Mouse (Mus musculus): ENCODE measurements at regions not wholly inside any gene's neighbourhood (a gene's known extent, or its start where the extent isn't known, plus 50 kb on each side); places are given as distances from the start of the nearest gene placed in this dataset.

DNA sequence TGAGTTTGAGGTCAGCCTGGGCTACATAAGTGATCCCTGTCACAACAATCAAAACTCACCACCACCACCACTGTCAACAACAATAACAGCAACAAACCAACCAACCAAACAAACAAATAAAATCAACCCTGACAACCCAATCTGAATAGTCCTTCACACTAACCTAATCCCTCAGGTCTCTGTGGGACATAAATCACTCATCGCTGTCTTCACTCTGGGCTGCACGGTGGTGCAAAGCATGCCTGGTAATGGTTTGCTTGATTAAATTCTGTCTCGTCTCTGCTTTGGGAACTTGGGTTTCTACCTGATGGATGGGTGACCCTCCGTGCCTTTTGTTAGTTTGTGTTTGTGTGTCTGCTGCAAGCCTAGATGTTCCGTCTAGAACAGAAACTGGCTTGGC is 100.6 kb downstream of the Slc17a6 start:
- Histone ChIP-seq H3K4me2 (no peak overlapping the region), H3K4me3 (no peak overlapping the region), H3K27me3 (no peaks in the 10 kb centered on the region), H3K4me1 (no peaks in the 10 kb centered on the region), H3K9ac (no peak overlapping the region), H3K36me3 (no peaks in the 10 kb centered on the region), H3K27ac (no peak overlapping the region), H3K9me3 (no peaks in the 10 kb centered on the region)
- ATAC-seq (ENCODE audit: insufficient number of reproducible peaks, insufficient read depth, low FRiP score, low TSS enrichment, low read depth) = no peak
- WGBS = 60% methylated on average over 5 of the region's 5 CpGs

DNA sequence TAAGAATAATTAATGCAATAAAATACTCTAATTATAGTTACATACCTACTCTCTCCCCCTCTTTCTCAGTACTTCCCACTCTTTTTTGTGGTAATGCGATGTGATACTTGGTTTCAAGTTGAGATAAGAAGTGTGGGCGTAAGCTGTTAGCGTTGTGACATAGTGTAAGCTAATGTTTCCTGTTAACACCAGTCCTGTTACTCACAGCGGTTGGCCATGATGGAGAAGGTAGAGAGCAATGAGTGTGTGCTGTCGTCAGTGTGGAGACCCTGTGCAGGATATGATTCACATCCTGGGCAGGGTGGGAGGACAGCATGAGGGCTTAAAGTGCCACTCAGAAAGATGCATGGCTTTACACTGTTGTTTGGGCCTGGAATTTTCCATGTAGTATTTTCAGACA is 102.1 kb downstream of the Slc17a6 start:
- no peak for ATAC-seq (ENCODE audit: insufficient number of reproducible peaks, insufficient read depth, low FRiP score, low TSS enrichment, low read depth)
- H3K27me3 ChIP-seq = no peaks in the 10 kb centered on the region
- H3K4me3 ChIP-seq = no peak overlapping the region
- no peaks in the 10 kb centered on the region for H3K36me3 ChIP-seq
- no peaks in the 10 kb centered on the region for H3K4me1 ChIP-seq
- no peaks in the 10 kb centered on the region for H3K9me3 ChIP-seq
- no peak overlapping the region for H3K9ac ChIP-seq
- no peak overlapping the region for H3K4me2 ChIP-seq
- no peak overlapping the region for H3K27ac ChIP-seq
- 78% methylated on average over 5 of the region's 5 CpGs for WGBS

DNA sequence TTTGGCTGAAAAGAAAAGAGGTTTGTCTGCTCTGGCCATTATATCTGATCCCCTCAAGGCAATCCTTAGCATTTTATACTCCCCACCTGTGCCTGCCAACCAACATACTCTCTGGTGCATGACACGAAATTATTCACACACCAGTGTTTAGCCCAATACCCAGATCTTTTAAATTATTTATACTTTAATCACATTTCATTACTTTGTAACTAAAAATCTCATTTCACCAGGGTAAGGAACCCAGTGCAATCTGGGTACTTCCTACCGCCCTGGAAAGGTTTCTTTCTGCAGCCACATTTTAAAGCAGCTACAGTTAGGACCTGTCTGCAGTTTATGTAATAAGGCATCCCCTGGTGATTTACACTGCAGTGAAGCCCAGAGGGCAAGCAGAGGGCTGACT is 114.5 kb downstream of the Slc17a6 start:
- ATAC-seq (ENCODE audit: insufficient number of reproducible peaks, insufficient read depth, low FRiP score, low TSS enrichment, low read depth) = no peak
- H3K9me3 ChIP-seq = no peaks in the 10 kb centered on the region
- no peak overlapping the region for H3K4me2 ChIP-seq
- WGBS = 41% methylated on average over 2 of the region's 2 CpGs
- H3K9ac ChIP-seq = no peak overlapping the region
- H3K36me3 ChIP-seq = no peaks in the 10 kb centered on the region
- no peaks in the 10 kb centered on the region for H3K27me3 ChIP-seq
- no peak overlapping the region for H3K27ac ChIP-seq
- H3K4me1 ChIP-seq = no peaks in the 10 kb centered on the region
- no peak overlapping the region for H3K4me3 ChIP-seq

DNA sequence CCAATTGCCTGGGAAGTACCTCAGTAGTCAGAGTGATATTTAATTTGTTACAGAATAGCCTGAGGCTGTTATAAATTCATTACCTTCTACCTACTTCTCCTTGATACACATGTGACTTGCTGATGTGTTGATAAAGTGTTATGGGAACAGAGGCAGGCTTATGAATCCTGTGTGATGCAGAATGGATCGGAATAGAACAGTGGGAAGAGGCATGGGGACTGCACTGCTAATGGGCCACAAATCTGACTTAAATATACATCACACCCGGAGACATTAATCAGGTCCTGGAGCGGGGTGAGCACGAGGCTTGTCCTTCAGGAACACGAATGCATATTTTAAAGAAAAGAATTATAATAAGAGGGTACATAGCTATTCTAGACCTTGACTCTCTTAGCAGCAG is 117.8 kb downstream of the Slc17a6 start:
- Histone ChIP-seq H3K36me3 (no peaks in the 10 kb centered on the region), H3K9me3 (no peaks in the 10 kb centered on the region), H3K4me1 (no peaks in the 10 kb centered on the region), H3K27me3 (no peaks in the 10 kb centered on the region), H3K27ac (no peak overlapping the region), H3K4me2 (no peak overlapping the region), H3K4me3 (no peak overlapping the region), H3K9ac (no peak overlapping the region)
- ATAC-seq (ENCODE audit: insufficient number of reproducible peaks, insufficient read depth, low FRiP score, low TSS enrichment, low read depth) = no peak
- WGBS = 78% methylated on average over 5 of the region's 5 CpGs

DNA sequence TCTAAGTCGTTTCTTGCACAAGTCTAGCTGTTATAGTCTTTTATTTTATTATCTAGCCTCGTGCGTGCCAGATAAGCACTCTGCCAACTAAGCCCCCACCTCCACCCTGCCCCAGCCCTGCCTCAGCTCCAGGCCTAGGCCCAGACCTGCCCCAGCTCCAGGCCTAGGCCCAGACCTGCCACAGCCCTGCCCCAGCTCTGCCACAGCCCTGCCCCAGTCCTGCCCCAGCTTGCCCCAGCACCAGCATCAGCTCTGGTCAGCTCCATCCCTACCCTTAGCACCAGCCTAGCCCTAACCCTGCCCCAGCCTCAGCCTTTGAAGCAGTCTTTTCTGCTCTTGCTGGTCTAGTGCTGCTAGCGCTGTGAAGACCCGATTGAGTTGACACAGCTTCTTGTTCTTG is 119.1 kb downstream of the Slc17a6 start:
- no peaks in the 10 kb centered on the region for H3K9me3 ChIP-seq
- H3K4me2 ChIP-seq = no peak overlapping the region
- H3K27me3 ChIP-seq = no peaks in the 10 kb centered on the region
- no peaks in the 10 kb centered on the region for H3K36me3 ChIP-seq
- no peak overlapping the region for H3K27ac ChIP-seq
- no peak overlapping the region for H3K9ac ChIP-seq
- WGBS = 84% methylated on average over 5 of the region's 5 CpGs
- H3K4me1 ChIP-seq = no peaks in the 10 kb centered on the region
- ATAC-seq (ENCODE audit: insufficient number of reproducible peaks, insufficient read depth, low FRiP score, low TSS enrichment, low read depth) = peak; percentile 64; the same call in 1 of the 2 replicates
- no peak overlapping the region for H3K4me3 ChIP-seq

DNA sequence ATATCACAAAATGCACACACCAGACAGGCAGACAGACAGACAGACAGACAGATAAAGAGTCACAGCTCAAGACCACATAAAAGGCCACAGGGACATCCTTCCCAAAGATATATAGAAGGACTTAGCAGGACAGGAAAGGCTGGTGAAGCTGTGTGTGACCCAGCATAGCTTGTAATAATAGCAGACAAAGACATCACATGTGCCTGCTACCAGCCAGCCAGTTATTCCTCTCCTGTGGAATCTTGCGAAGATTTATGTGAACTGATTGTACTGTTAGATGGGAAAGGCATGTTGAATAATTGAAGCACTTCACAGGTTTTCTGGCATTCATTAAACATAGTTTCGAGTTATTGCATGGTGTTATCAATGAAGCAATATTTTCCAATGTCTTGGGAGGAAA is 119.1 kb upstream of the Gas2 start:
- WGBS = 66% methylated on average over 2 of the region's 2 CpGs
- Histone ChIP-seq H3K4me1 (no peaks in the 10 kb centered on the region), H3K4me2 (no peak overlapping the region), H3K27me3 (no peaks in the 10 kb centered on the region), H3K36me3 (no peaks in the 10 kb centered on the region), H3K27ac (no peak overlapping the region), H3K9me3 (no peaks in the 10 kb centered on the region), H3K4me3 (no peak overlapping the region), H3K9ac (no peak overlapping the region)
- ATAC-seq (ENCODE audit: insufficient number of reproducible peaks, insufficient read depth, low FRiP score, low TSS enrichment, low read depth) = no peak

DNA sequence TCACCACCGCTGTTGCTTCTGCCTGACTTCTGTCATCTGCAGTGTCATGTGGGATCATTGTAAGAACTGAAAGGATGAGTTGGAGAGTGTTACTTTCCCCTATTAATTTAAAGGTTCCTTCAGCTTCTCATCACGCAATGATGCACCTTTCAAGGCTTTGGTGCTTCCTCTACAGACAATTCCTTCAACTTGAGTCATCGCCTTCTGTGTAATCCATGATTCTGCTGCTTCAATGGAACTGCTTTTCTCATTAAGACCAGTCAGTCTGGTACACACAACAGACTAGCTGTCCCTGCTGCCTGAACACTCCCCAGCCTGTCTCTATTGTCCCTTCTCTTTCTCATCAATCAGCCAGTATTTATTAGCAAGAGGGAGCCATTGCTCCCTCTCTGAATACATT is 116.2 kb upstream of the Gas2 start:
- no peak overlapping the region for H3K27ac ChIP-seq
- 87% methylated on average over 3 of the region's 3 CpGs for WGBS
- ATAC-seq (ENCODE audit: insufficient number of reproducible peaks, insufficient read depth, low FRiP score, low TSS enrichment, low read depth) = no peak

DNA sequence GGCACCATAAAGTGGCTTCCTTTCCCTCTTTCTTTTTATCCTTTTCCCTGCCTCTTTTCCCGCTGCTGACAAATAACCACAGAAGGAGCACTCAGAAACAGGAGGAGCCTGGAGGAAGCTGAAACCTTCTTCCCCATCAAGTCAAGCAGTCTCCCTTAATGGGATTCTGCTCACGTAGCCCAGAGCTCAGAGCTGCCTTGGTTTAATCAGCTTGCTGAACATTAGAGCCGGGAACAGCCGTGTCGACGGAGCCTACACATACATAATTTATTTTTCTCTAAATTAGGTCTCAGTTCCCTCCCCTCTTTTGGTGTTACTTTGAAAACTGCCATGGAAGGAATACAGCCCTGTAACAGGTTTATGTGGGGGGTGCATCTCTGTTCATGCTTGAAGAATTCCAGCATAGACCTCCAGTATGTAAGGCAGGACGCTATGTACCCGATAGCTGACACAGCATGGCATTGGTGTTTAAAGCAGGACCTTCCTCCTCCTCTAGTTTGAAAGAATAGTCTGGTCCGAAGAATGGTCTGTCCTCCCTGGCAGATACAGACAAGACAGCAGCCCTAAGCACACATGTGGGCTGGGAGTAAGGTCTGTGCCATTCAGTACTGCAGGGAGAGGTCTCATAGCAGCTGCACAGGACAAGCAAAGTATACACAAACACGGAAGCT is 113.0 kb upstream of the Gas2 start:
- H3K9ac ChIP-seq = no peak overlapping the region
- H3K9me3 ChIP-seq = no peaks in the 10 kb centered on the region
- peak overlapping the region; percentile 1; the same call in 1 of the 2 replicates for H3K4me2 ChIP-seq
- no peak for ATAC-seq (ENCODE audit: insufficient number of reproducible peaks, insufficient read depth, low FRiP score, low TSS enrichment, low read depth)
- WGBS = 57% methylated on average over 10 of the region's 10 CpGs
- no peaks in the 10 kb centered on the region for H3K27me3 ChIP-seq
- H3K4me3 ChIP-seq = no peak overlapping the region
- no peaks in the 10 kb centered on the region for H3K36me3 ChIP-seq
- H3K4me1 ChIP-seq = no peaks in the 10 kb centered on the region
- H3K27ac ChIP-seq = no peak overlapping the region

More for the DNA sequence above, 116.2 kb upstream of the Gas2 start:
- H3K4me2 ChIP-seq = no peak overlapping the region
- no peaks in the 10 kb centered on the region for H3K36me3 ChIP-seq
- no peaks in the 10 kb centered on the region for H3K27me3 ChIP-seq
- H3K9ac ChIP-seq = no peak overlapping the region
- no peaks in the 10 kb centered on the region for H3K4me1 ChIP-seq
- H3K4me3 ChIP-seq = no peak overlapping the region
- H3K9me3 ChIP-seq = no peaks in the 10 kb centered on the region

DNA sequence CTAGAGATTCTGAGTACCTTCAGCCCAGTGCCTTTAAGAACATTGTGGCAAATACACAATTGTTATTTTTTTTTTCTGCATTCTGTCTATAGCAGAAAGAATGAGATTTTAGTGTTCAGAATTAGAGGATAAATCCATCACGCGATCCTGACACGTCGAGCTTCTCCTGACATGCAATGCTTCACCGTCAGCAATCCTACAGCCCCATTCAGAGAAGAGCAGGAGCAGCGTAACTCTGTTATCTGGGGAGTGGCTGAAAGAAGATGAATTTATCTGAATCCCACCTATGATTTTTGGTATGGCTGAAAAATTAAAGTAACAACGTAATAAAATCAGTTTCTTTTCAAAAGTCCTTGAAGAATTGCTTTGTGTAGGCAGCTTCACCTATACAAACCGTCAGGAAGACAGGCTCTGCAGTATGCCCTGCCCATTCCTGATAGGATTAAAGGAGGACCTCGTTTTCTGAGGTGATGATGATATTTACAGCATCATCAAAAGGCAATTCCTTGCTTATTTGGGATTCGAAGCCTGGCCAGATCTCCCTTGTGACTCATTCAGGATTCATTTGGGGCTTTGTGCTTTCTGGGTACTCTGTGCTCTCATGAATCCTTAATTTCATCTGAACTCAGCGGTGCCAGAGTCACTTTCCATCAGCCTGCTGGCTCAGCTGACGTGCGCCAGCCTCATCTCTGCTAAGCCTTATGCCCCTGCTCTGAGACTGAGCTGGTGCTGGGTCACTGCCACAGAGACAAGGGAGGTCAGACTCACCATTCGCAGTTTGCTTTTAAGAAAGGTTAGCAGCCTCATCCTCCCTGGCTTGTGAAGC is 112.3 kb upstream of the Gas2 start:
- H3K36me3 ChIP-seq = no peaks in the 10 kb centered on the region
- H3K27me3 ChIP-seq = no peaks in the 10 kb centered on the region
- no peak overlapping the region for H3K27ac ChIP-seq
- no peaks in the 10 kb centered on the region for H3K9me3 ChIP-seq
- ATAC-seq (ENCODE audit: insufficient number of reproducible peaks, insufficient read depth, low FRiP score, low TSS enrichment, low read depth) = no peak
- 72% methylated on average over 14 of the region's 14 CpGs for WGBS
- peaks cover 5% of the 10 kb centered on the region; the same call in 1 of the 2 replicates for H3K4me1 ChIP-seq
- no peak overlapping the region for H3K9ac ChIP-seq
- H3K4me3 ChIP-seq = no peak overlapping the region
- H3K4me2 ChIP-seq = no peak overlapping the region

DNA sequence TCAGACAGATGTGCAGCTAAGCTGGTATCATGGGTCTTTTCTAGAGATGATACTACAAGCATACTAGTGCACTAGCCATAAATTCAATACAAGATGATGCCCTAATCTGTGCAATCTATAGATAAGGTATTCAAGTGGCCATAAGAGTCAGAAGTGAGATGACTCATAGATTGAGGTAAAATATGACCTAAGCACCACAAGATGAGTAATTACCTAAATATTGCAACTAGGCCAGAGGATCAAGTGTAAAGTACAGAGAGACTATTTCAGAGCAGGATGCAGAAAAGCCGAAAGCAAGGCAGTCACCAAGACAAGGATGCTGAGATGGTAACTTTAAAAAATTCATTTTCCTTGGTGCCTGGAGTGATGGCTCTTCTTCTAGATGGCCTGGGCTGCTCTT is 111.5 kb upstream of the Gas2 start:
- WGBS = 98% methylated on average over 1 of the region's 1 CpGs
- no peak for ATAC-seq (ENCODE audit: insufficient number of reproducible peaks, insufficient read depth, low FRiP score, low TSS enrichment, low read depth)
- no peak overlapping the region for H3K9ac ChIP-seq
- no peak overlapping the region for H3K27ac ChIP-seq
- H3K4me1 ChIP-seq = peaks cover 5% of the 10 kb centered on the region; the same call in 1 of the 2 replicates
- no peak overlapping the region for H3K4me2 ChIP-seq
- no peaks in the 10 kb centered on the region for H3K27me3 ChIP-seq
- H3K36me3 ChIP-seq = no peaks in the 10 kb centered on the region
- no peak overlapping the region for H3K4me3 ChIP-seq
- H3K9me3 ChIP-seq = no peaks in the 10 kb centered on the region

DNA sequence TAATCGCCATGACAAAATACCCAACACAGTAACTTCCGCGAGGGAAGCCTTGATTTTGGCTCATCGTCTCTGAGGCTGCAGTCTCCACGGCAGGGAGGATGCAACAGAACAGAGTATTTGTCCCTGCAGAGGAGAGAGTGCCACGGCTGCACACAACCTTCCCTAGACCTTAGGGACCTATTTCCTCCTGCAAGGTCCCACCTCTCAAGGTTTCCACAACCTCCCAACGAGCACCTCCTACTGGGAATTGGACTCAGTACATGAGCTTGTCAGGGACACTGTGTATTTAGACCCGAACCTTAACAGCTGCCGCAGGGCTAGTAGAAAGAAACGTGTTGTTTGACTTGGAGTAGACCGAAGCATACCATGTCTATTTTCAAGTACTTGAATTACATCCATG is 108.8 kb upstream of the Gas2 start:
- Histone ChIP-seq H3K4me1 (peaks cover 5% of the 10 kb centered on the region; the same call in 1 of the 2 replicates), H3K4me2 (no peak overlapping the region), H3K9me3 (no peaks in the 10 kb centered on the region), H3K27ac (no peak overlapping the region), H3K4me3 (no peak overlapping the region), H3K27me3 (no peaks in the 10 kb centered on the region; the same call in 1 of the 2 replicates), H3K36me3 (no peaks in the 10 kb centered on the region), H3K9ac (no peak overlapping the region)
- ATAC-seq (ENCODE audit: insufficient number of reproducible peaks, insufficient read depth, low FRiP score, low TSS enrichment, low read depth) = no peak
- 82% methylated on average over 11 of the region's 11 CpGs for WGBS
